1 mouse cellular context compared by ENCODE assay signal in genomic region chr8:119910547-119911257, GRCm38 (mm10).
TF ChIP-seq lines count a peak whose summit lies in the region.

TSS of gene Gm20388 (plus strand) at chr8:119910841.

TF ChIP-seq in CH12.LX, 34 proteins besides CTCF, POLR2A, EP300 and RAD21 (continued from another document):
- TF ChIP-seq NRF1 (IDR thresholded peaks at IDR 0.05; ENCODE audit: low read depth, low read length) (peak; percentile 98), KAT2A (IDR thresholded peaks at IDR 0.05; ENCODE audit: insufficient replicate concordance, low read length) (0 out of 2 replicates have a peak, but pooled peaks have one; percentile 13), BHLHE40 (IDR thresholded peaks at IDR 0.05; ENCODE audit: low read depth, low read length) (no peak), JUN (IDR thresholded peaks at IDR 0.05; ENCODE audit: insufficient read depth, low read depth, low read length) (no peak), GABPA (IDR thresholded peaks at IDR 0.05; ENCODE audit: insufficient replicate concordance, low read depth, low read length) (no peak), MAX (IDR thresholded peaks at IDR 0.05; ENCODE audit: low read length) (0 out of 2 replicates have a peak, but pooled peaks have one; percentile 7), NELFE (IDR thresholded peaks at IDR 0.05; ENCODE audit: low read depth, low read length) (peak; percentile 93), MXI1 (IDR thresholded peaks at IDR 0.05; ENCODE audit: low read depth, low read length) (no peak; the same call in 1 of the 2 replicates), USF1 (IDR thresholded peaks at IDR 0.05; ENCODE audit: low read depth, low read length) (no peak), TBP (conservative IDR thresholded peaks at IDR 0.05; ENCODE audit: low read depth, low read length) (no peak)
